Mouse (Mus musculus) left cerebral cortex, postnatal 4 days (tissue): Measurements from ENCODE around the gene Gm10378. TPM values are rescaled to one million over a fixed set of nuclear protein-coding genes. Genes with fewer than 3 reads are reported as not detected.
"Not testable (repeated sequence)": the region's sequence is repeated elsewhere in the genome, so short reads cannot be mapped to it uniquely, and the experiment has no call there.

Experiments used
- DNase-seq: peaks from one replicate; pipeline ENCODE4 v3.0.0-alpha.2; 2022
- intact Hi-C: fragments of 180-260 bp; cut with DNase I; formaldehyde crosslinking; loops from one replicate; pipeline ENCODE4 v1.15.1; 2025
- microRNA-seq: library from miRNA; unstranded; fragments of <30 nt; microRNA quantifications from one replicate; pipeline ENCODE4 v1.2.0, GENCODE M21; 2022
- total RNA-seq, 2 experiments: library from RNA; stranded (reverse); gene quantifications; 2 replicates each; pipeline ENCODE4 v1.2.3; 2021

The Gm10378 gene
- not detected for total RNA-seq

GRCm38 (mm10) chr14:42655638-42656037, at the start of gene Gm10378:
Gene Gm10378, plus strand, starts transcription at chr14:42655938.
- intact Hi-C loops, result not testable (repeated sequence)

GRCm38 (mm10) chr14:42641817-42642216, 13.9 kb upstream of the Gm10378 start, which contains the start of gene Gm3633:
Gene Gm3633, minus strand, starts transcription at chr14:42641917.
- intact Hi-C loops, DNase-seq: not testable (repeated sequence)

More at GRCm38 (mm10) chr14:42655638-42656037, at the start of gene Gm10378:
- not testable (repeated sequence) for DNase-seq

Small RNAs within 50 kb of the gene (microRNA-seq; reads per million reads assigned to microRNA genes)
- gene Gm23620 (not detected), gene Gm25228 (not detected)

Other genes with a start within 250 kb of the Gm10378 start
- gene Gm8005, start 216.3 kb upstream of the Gm10378 start, total RNA-seq, result not detected
- not detected for gene Gm8011, start 192.1 kb upstream of the Gm10378 start, total RNA-seq
- not detected for gene Gm8020, start 153.6 kb upstream of the Gm10378 start, total RNA-seq
- gene Gm8024, start 131.7 kb upstream of the Gm10378 start, total RNA-seq, result not detected
- gene Gm17124, start 56.1 kb upstream of the Gm10378 start, total RNA-seq, result not detected
- gene Gm3633, start 14.0 kb upstream of the Gm10378 start, total RNA-seq, result not detected
- not detected for gene Gm3015, start 112.9 kb downstream of the Gm10378 start, total RNA-seq
- not detected for gene Gm10377, start 142.0 kb downstream of the Gm10378 start, total RNA-seq
- not detected for gene Gm21977, start 197.5 kb downstream of the Gm10378 start, total RNA-seq